Comparison of ENCODE assay signal across 31 mouse cellular contexts in genomic region chr14:78126670-78127069, GRCm38 (mm10). TPM values are rescaled to one million over a fixed set of nuclear protein-coding genes. Genes with fewer than 3 reads are reported as not detected.
DNase-seq lines count a peak whose midpoint lies in the region; ATAC-seq and TF ChIP-seq lines count a peak whose summit lies in the region.
"Had no signal": no experiment of that assay in that cellular context is flagged by ENCODE, and none has a peak within 500 bp of the region (broad histone marks: within the 10 kb centered on the region; RNA-seq: fewer than 3 reads in every experiment).

No protein-coding gene starts in this region.

- no peaks in the 10 kb centered on the region for H3K9me3 ChIP-seq in kidney, postnatal 0 days (replicated peaks; ENCODE audit: low read length)
- no peaks in the 10 kb centered on the region for H3K9me3 ChIP-seq in limb, embryonic 10.5 days (replicated peaks)
- H3K9me3 ChIP-seq: embryonic facial prominence, embryonic 12.5 days; forebrain, embryonic 12.5 days; forebrain, embryonic 15.5 days; heart, embryonic 10.5 days; heart, embryonic 13.5 days had no signal

- H3K4me3 ChIP-seq in kidney, postnatal 0 days (replicated peaks; ENCODE audit: low read depth, low read length), result no peak overlapping the region
- H3K4me3 ChIP-seq in lung, adult 2 months (replicated peaks; ENCODE audit: extremely low read depth, low read depth, low read length), result no peak overlapping the region
- H3K4me3 ChIP-seq in limb, embryonic 10.5 days, result no peak overlapping the region
- H3K4me3 ChIP-seq: embryonic facial prominence, embryonic 12.5 days; erythroblast, embryonic 14.5 days; forebrain, embryonic 12.5 days; forebrain, embryonic 15.5 days; heart, adult 2 months; heart, embryonic 10.5 days; heart, embryonic 13.5 days had no signal

- no peaks in the 10 kb centered on the region for H3K4me1 ChIP-seq in kidney, postnatal 0 days (replicated peaks; ENCODE audit: insufficient read depth, low read length)
- H3K4me1 ChIP-seq in lung, adult 2 months (ENCODE audit: control insufficient read depth, insufficient read depth, low read length), result no peaks in the 10 kb centered on the region
- peaks cover 6% of the 10 kb centered on the region; the same call in 1 of the 2 replicates for H3K4me1 ChIP-seq in limb, embryonic 10.5 days
- H3K4me1 ChIP-seq: embryonic facial prominence, embryonic 12.5 days; forebrain, embryonic 12.5 days; forebrain, embryonic 15.5 days; heart, embryonic 10.5 days; heart, embryonic 13.5 days had no signal

- DNase-seq in heart, adult 11 months, result peak; percentile 67
- DNase-seq in heart, postnatal 4 days, result no peak
- DNase-seq in kidney, postnatal 0 days (ENCODE audit: low spot score), result peak; percentile 63
- DNase-seq in kidney, postnatal 36 days, result no peak
- peak; percentile 14 for DNase-seq in lung, postnatal 36 days
- DNase-seq in lung, adult 2 months, result no peak
- no peak for DNase-seq in limb, embryonic 10.5 days (ENCODE audit: low spot score)
- DNase-seq in cerebellum, postnatal 25 days, result no peak
- DNase-seq: adrenal gland, adult 8-10 months; adrenal gland, postnatal 25 days; B cell, adult 2 months; cerebellum, adult 11-12 months; cerebellum, adult 8-10 months; cerebellum, postnatal 10 days; gastrocnemius, postnatal 25 days; heart, adult 2 months; heart, postnatal 14 days had no signal

- 25% methylated on average over 3 of the region's 3 CpGs for WGBS in kidney, postnatal 0 days
- 54% methylated on average over 3 of the region's 3 CpGs for WGBS in lung, adult 2 months
- 84% methylated on average over 3 of the region's 3 CpGs for WGBS in limb, embryonic 10.5 days

- no peaks in the 10 kb centered on the region for H3K36me3 ChIP-seq in kidney, postnatal 0 days (ENCODE audit: insufficient read depth, low read length)
- H3K36me3 ChIP-seq in limb, embryonic 10.5 days, result no peaks in the 10 kb centered on the region
- H3K36me3 ChIP-seq: embryonic facial prominence, embryonic 12.5 days; forebrain, embryonic 12.5 days; forebrain, embryonic 15.5 days; G1E; heart, embryonic 10.5 days; heart, embryonic 13.5 days had no signal

- TF ChIP-seq CTCF in kidney, postnatal 0 days (IDR thresholded peaks at IDR 0.05; ENCODE audit: low read depth), result no peak
- no peak for TF ChIP-seq CTCF in lung, adult 2 months (IDR thresholded peaks at IDR 0.05; ENCODE audit: insufficient read depth, low read length)

- ATAC-seq in kidney, postnatal 0 days (replicated peaks; ENCODE audit: low FRiP score, low read depth), result no peak
- ATAC-seq: activated CD4-positive, CD25-positive, alpha-beta regulatory T cell, adult 4 months; forebrain, embryonic 15.5 days; hindbrain, postnatal 0 days; inflammation-experienced regulatory T-cells, adult 6 months had no signal

- H3K27ac ChIP-seq in kidney, postnatal 0 days, result no peak overlapping the region
- peak overlapping the region; percentile 44; the same call in 1 of the 2 replicates for H3K27ac ChIP-seq in limb, embryonic 10.5 days
- H3K27ac ChIP-seq: embryonic facial prominence, embryonic 12.5 days; forebrain, embryonic 12.5 days; forebrain, embryonic 15.5 days; heart, adult 2 months; heart, embryonic 10.5 days; heart, embryonic 13.5 days; hindbrain, embryonic 14.5 days; hindbrain, postnatal 0 days had no signal

- no peaks in the 10 kb centered on the region for H3K27me3 ChIP-seq in kidney, postnatal 0 days (ENCODE audit: insufficient read depth, low read length)
- no peaks in the 10 kb centered on the region for H3K27me3 ChIP-seq in limb, embryonic 10.5 days (ENCODE audit: low read depth, poor library complexity, severe bottlenecking)
- H3K27me3 ChIP-seq: CH12.LX; embryonic facial prominence, embryonic 12.5 days; forebrain, embryonic 12.5 days; forebrain, embryonic 15.5 days; heart, embryonic 13.5 days had no signal

- no peak overlapping the region for H3K4me2 ChIP-seq in kidney, postnatal 0 days (ENCODE audit: low read length)
- H3K4me2 ChIP-seq: embryonic facial prominence, embryonic 12.5 days; forebrain, embryonic 12.5 days; forebrain, embryonic 15.5 days; heart, embryonic 13.5 days; hindbrain, embryonic 14.5 days had no signal

- no peak for TF ChIP-seq POLR2A in lung, adult 2 months (IDR thresholded peaks at IDR 0.05; ENCODE audit: borderline replicate concordance, extremely low read depth, low read depth, low read length)

- no peak overlapping the region for H3K9ac ChIP-seq in kidney, postnatal 0 days (ENCODE audit: low read depth, low read length)
- H3K9ac ChIP-seq: embryonic facial prominence, embryonic 12.5 days; forebrain, embryonic 12.5 days; forebrain, embryonic 15.5 days; heart, embryonic 13.5 days; hindbrain, embryonic 14.5 days had no signal

RNA-seq across cellular contexts. Expression of gene Fam216b, which starts 37.9 kb away (rescaled TPM):
- total RNA-seq in heart, postnatal 4 days (2021), result under 1 TPM; 0.27 to 0.79 TPM
- polyA plus RNA-seq in kidney, postnatal 0 days (2015; fragmentation: Nextera tagmentation; extraction: Ambion mirVana), result not detected in 2 replicates
- polyA plus RNA-seq in lung, adult 2 months (2012; rRNA removed), result 4.7 and 5.5 TPM in 2 replicates
- polyA plus RNA-seq in limb, embryonic 10.5 days (2016; fragmentation: Nextera tagmentation; extraction: Ambion mirVana), result not detected in 2 replicates
- total RNA-seq: adrenal gland, adult 8-10 months; adrenal gland, postnatal 25 days; CH12.LX; gastrocnemius, adult 8-10 months; gastrocnemius, postnatal 25 days; heart, adult 2 months; hematopoietic stem cell, adult 5-6 weeks had no signal
- polyA plus RNA-seq: activated CD4-positive, CD25-positive, alpha-beta regulatory T cell, adult 4 months; embryonic facial prominence, embryonic 12.5 days; erythroblast, embryonic 14.5 days; forebrain, embryonic 12.5 days; G1E; heart, embryonic 10.5 days; heart, embryonic 13.5 days; inflammation-experienced regulatory T-cells, adult 6 months had no signal

Comparison
In these comparisons a context has a peak if more than half of its experiments do, and no peak if none do; other contexts are left out.
1. DNase-seq: peak in heart, adult 11 months (single experiment), kidney, postnatal 0 days (single experiment) and lung, postnatal 36 days (single experiment); none in heart, postnatal 4 days (single experiment), kidney, postnatal 36 days (0 of 2), lung, adult 2 months (single experiment), limb, embryonic 10.5 days (single experiment) and cerebellum, postnatal 25 days (0 of 2).